Mouse (Mus musculus) hindbrain, postnatal 0 days (tissue): ENCODE measurements around the gene Mtcl1. TPM values are rescaled to one million over a fixed set of nuclear protein-coding genes. Genes with fewer than 3 reads are reported as not detected.
A peak's percentile ranks its signal among the peaks of the same experiment; 100 is the strongest.

Experiments
- ATAC-seq: fragments of 200-750 bp; cut with Nextera tagmentation; 2 replicates; pipeline ENCODE4 v1.8.0; 2017; ENCODE audit warnings: mild to moderate bottlenecking, moderate TSS enrichment, moderate library complexity
- DNase-seq: peaks from one replicate; pipeline ENCODE4 v3.0.0-alpha.2; 2015; ENCODE audit warnings: low spot score
- H3K27ac ChIP-seq: fragments of 300-500 bp; sonication (generic); 2 replicates; pipeline ENCODE4 v1.5.1; 2014; ENCODE audit warnings: mild to moderate bottlenecking
- H3K27me3 ChIP-seq: fragments of 300-500 bp; sonication (generic); 2 replicates; pipeline ENCODE4 v1.6.1; 2014; ENCODE audit warnings: low read length, mixed read lengths; ENCODE audit not compliant: insufficient read depth
- H3K36me3 ChIP-seq: fragments of 300-500 bp; sonication (generic); 2 replicates; pipeline ENCODE4 v1.6.1; 2014; ENCODE audit warnings: low read length, mixed read lengths; ENCODE audit not compliant: insufficient read depth
- H3K4me1 ChIP-seq: fragments of 300-500 bp; sonication (generic); 2 replicates; pipeline ENCODE4 v1.6.1; 2014; ENCODE audit warnings: antibody characterized with exemption, low read length, mixed read lengths; ENCODE audit not compliant: insufficient read depth
- H3K4me2 ChIP-seq: fragments of 300-500 bp; sonication (generic); 2 replicates; pipeline ENCODE4 v1.6.1; 2014; ENCODE audit warnings: low read depth, mild to moderate bottlenecking, low read length, moderate library complexity, mixed read lengths
- H3K4me3 ChIP-seq: fragments of 300-500 bp; sonication (generic); 2 replicates; pipeline ENCODE4 v1.5.1; 2014; ENCODE audit warnings: low read length
- H3K9ac ChIP-seq: fragments of 300-500 bp; sonication (generic); replicated peaks from 2 replicates; pipeline ENCODE4 v1.6.1; 2014; ENCODE audit warnings: mild to moderate bottlenecking, low read length, moderate library complexity, mixed read lengths
- H3K9me3 ChIP-seq: fragments of 300-500 bp; sonication (generic); 2 replicates; pipeline ENCODE4 v1.6.1; 2016; ENCODE audit warnings: low read length, mixed read lengths
- CTCF ChIP-seq: IDR thresholded peaks from 2 replicates; pipeline ENCODE4 v1.5.1; 2016; ENCODE audit warnings: antibody characterized with exemption, control low read depth, low read depth
- WGBS: fragments of 180-500 bp; shearing (Covaris S2); extraction: QIAGEN DNeasy Blood & Tissue Kit; methylation state at CpG from one replicate; pipeline ENCODE4 v1.1.7; 2014; 5-methylcytosine and 5-hydroxymethylcytosine counted together
- polyA plus RNA-seq: library from polyadenylated mRNA; unstranded; fragments of >200 nt; fragmentation: Nextera tagmentation; extraction: Ambion mirVana; gene quantifications from 2 replicates; pipeline ENCODE4 v1.2.1, GENCODE M21; 2015
- total RNA-seq: library from RNA; depleted of rRNA; stranded (reverse); fragments of >200 nt; gene quantifications from 2 replicates; pipeline ENCODE4 v1.2.3, GENCODE M21; 2014

Gene Mtcl1
- total and polyA plus RNA-seq, 2 experiments from 2014 or later: 13.8 to 27.0 TPM

- DNase-seq: no peak
- TF ChIP-seq CTCF: no peak
- Histone ChIP-seq H3K4me2 (no peak overlapping the region), H3K27ac (no peak overlapping the region), H3K9me3 (no peaks in the 10 kb centered on the region), H3K36me3 (no peaks in the 10 kb centered on the region), H3K4me1 (0 out of 2 replicates have a peak, but pooled peaks cover under 1% of the 10 kb centered on the region), H3K27me3 (no peaks in the 10 kb centered on the region; the same call in 1 of the 2 replicates), H3K4me3 (no peak overlapping the region), H3K9ac (no peak overlapping the region)
- ATAC-seq: no peak
- 58% methylated on average over 2 of the region's 2 CpGs for WGBS
Measured at GRCm38 (mm10) chr17:66484965-66485364, 35.4 kb upstream of the Mtcl1 start.

- no peaks in the 10 kb centered on the region for H3K36me3 ChIP-seq
- H3K27me3 ChIP-seq: no peaks in the 10 kb centered on the region; the same call in 1 of the 2 replicates
- H3K9ac ChIP-seq: no peak overlapping the region
- H3K27ac ChIP-seq: no peak overlapping the region
- no peak for TF ChIP-seq CTCF
- no peak overlapping the region for H3K4me3 ChIP-seq
- DNase-seq (no peak), ATAC-seq (no peak)
- H3K4me1 ChIP-seq: peaks cover 5% of the 10 kb centered on the region; the same call in 1 of the 2 replicates
- H3K9me3 ChIP-seq: no peaks in the 10 kb centered on the region
- WGBS: 79% methylated on average over 9 of the region's 9 CpGs
- no peak overlapping the region for H3K4me2 ChIP-seq
Measured at GRCm38 (mm10) chr17:66483651-66484454, 34.3 kb upstream of the Mtcl1 start.

- H3K27me3 ChIP-seq: no peaks in the 10 kb centered on the region; the same call in 1 of the 2 replicates
- peaks cover 5% of the 10 kb centered on the region; the same call in 1 of the 2 replicates for H3K4me1 ChIP-seq
- no peak overlapping the region for H3K4me3 ChIP-seq
- ATAC-seq (no peak), DNase-seq (no peak)
- H3K9ac ChIP-seq: no peak overlapping the region
- H3K36me3 ChIP-seq: no peaks in the 10 kb centered on the region
- H3K4me2 ChIP-seq: no peak overlapping the region
- 74% methylated on average over 5 of the region's 5 CpGs for WGBS
- H3K9me3 ChIP-seq: no peaks in the 10 kb centered on the region
- TF ChIP-seq CTCF: no peak
- no peak overlapping the region for H3K27ac ChIP-seq
Measured at GRCm38 (mm10) chr17:66481295-66481694, 31.7 kb upstream of the Mtcl1 start.

- no peaks in the 10 kb centered on the region for H3K36me3 ChIP-seq
- H3K9me3 ChIP-seq: no peaks in the 10 kb centered on the region
- no peak for TF ChIP-seq CTCF
- H3K4me2 ChIP-seq: 0 out of 2 replicates have a peak overlapping the region, but pooled peaks have one; percentile 49
- no peak overlapping the region for H3K27ac ChIP-seq
- WGBS: 24% methylated on average over 17 of the region's 17 CpGs
- H3K4me1 ChIP-seq: peaks cover 5% of the 10 kb centered on the region; the same call in 1 of the 2 replicates
- ATAC-seq (peak; percentile 44; the same call in 1 of the 2 replicates), DNase-seq (peak; percentile 18)
- H3K9ac ChIP-seq: no peak overlapping the region
- H3K4me3 ChIP-seq: no peak overlapping the region
- no peaks in the 10 kb centered on the region; the same call in 1 of the 2 replicates for H3K27me3 ChIP-seq
Measured at GRCm38 (mm10) chr17:66480491-66481278, 31.1 kb upstream of the Mtcl1 start.

GRCm38 (mm10) chr17:66479813-66480490 lies 30.4 kb upstream of the Mtcl1 start:
- peak overlapping the region; percentile 49 for H3K4me2 ChIP-seq
- H3K9ac ChIP-seq: no peak overlapping the region
- 7% methylated on average over 21 of the region's 21 CpGs for WGBS
- H3K27me3 ChIP-seq: no peaks in the 10 kb centered on the region; the same call in 1 of the 2 replicates
- no peaks in the 10 kb centered on the region for H3K9me3 ChIP-seq
- DNase-seq (peak; percentile 34), ATAC-seq (peak; percentile 19; the same call in 1 of the 2 replicates)
- TF ChIP-seq CTCF: no peak
- H3K4me1 ChIP-seq: peaks cover 5% of the 10 kb centered on the region; the same call in 1 of the 2 replicates
- no peak overlapping the region for H3K4me3 ChIP-seq
- H3K36me3 ChIP-seq: no peaks in the 10 kb centered on the region
- no peak overlapping the region for H3K27ac ChIP-seq

GRCm38 (mm10) chr17:66479311-66479710 lies 29.8 kb upstream of the Mtcl1 start:
- peak; percentile 83 for ATAC-seq
- Histone ChIP-seq H3K27me3 (no peaks in the 10 kb centered on the region), H3K36me3 (no peaks in the 10 kb centered on the region), H3K9ac (no peak overlapping the region), H3K4me2 (peak overlapping the region; percentile 49), H3K4me1 (peaks cover 5% of the 10 kb centered on the region; the same call in 1 of the 2 replicates), H3K9me3 (no peaks in the 10 kb centered on the region), H3K27ac (peak overlapping the region; percentile 34), H3K4me3 (no peak overlapping the region)
- no peak for TF ChIP-seq CTCF
- 11% methylated on average over 13 of the region's 13 CpGs for WGBS
- peak; percentile 81 for DNase-seq
